Mouse (Mus musculus): Measurements from ENCODE around the gene Mtpn.

The Mtpn gene

DNA sequence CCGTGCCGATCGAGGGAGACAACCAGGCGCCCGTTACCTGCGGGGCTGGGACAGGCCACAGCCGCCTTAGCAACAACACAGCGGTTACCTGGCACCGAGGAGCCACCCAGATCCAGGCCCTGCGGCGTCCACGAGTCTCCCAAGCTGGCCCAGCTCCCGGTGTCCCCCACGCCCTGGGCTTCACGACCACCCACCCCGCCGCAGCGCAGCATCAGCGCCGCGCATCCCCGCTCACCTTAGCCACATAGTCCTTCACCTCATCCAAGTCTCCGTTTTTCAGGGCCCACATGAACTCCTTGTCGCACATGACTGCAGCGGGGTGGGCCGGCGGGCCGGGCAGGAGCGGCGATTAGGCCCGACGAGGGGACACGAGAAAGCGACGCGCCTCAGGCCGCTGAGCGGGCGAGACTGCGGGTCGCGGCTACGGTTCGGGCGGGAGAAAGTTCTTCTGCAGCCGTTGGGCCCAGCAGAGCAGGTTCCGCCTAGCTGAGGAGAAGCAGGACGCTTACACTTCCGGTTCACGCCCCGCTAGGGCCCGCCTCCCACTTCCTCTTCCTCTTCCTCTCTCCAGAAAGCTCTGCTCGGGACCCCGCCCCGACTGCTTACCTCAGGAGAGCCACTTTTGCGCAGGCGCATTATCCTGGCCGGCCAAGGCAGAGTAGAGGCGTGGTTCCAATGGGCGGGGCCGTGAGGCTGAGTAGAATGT, at the start of gene Mtpn:
Gene Mtpn (minus strand): TSS at position 585 of the 706 bp plus-strand sequence.
- peak; percentile 99 for DNase-seq (ENCODE audit: low read depth, low spot score)

GRCm38 (mm10) chr6:35568731-35569130, 29.0 kb upstream of the Mtpn start:
- no peak for DNase-seq (ENCODE audit: low read depth, low spot score)

DNA sequence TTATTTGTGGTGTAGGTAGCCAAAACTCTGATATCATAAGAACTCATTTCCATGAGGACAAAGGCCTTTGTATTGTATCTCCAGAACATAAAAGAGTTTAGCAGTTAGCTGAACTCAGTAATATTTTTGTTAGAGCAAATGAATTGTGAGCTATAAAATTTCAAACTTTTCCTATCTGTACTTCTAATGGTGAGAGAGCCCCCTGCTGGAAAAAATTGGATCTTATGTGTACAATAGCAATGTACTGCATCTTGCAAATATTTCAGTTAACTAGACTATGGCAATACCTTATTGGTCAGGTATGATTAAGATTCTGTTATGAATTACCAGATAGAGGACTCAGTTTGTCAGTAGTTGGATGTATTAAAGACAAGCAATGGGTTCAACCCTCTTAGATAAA, 28.1 kb upstream of the Mtpn start:
- peak; percentile 81 for DNase-seq (ENCODE audit: low read depth, low spot score)

GRCm38 (mm10) chr6:35559950-35560349, 20.3 kb upstream of the Mtpn start:
- DNase-seq (ENCODE audit: low read depth, low spot score) = no peak

DNA sequence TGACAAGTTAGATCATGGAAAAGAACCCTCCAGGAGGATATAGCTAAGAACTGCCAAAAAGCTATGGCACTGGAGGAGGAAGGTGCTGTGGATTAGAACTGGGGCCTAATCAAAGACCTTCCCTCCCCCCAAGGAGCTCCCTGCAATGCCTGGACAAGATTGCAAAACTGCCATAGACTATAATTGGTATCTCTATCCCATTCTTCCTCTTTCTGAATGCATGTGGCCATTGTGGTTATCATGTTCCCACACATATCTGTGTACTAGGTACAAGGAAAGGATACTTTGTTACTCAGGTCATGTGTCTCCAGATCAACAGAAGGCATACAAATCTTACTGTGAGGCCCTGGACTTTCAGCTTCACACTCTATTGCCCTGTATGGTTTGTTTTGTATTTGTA, 4.7 kb upstream of the Mtpn start:
- DNase-seq (ENCODE audit: low read depth, low spot score) = no peak

DNA sequence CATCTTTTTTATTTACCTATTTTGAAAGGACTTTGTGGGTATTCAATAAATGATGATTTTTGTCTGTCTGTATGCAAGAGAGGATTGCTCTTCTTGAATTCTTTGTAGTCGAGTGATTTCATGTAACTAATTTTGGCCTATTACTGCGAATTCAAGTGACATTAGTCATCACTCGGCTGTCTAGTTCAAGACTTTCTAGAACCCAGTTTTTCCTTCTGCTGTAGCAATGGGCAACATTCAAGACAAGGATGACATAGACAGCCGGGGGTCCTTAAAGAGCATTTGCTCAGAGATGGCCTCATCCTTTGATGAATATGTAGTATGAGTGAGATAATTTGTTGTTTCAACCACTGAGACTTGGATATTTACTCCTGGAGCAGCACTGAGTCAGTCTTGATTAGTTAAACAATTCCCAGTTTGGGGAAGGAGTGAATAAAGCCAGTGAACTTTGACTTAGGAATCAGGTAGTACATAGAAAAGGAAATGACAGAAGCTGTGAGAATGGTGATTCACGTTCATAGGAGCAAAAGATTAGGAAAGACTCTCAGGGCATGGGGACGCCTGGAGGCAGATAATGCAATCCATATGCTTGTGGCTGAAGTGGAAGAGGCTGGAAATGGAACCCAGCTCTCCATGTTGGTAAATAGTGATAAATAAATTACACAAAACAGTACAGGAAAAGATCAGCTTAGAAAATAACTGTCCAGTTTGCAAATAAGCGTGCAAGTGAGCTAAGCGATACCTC, 3.1 kb upstream of the Mtpn start:
- no peak for DNase-seq (ENCODE audit: low read depth, low spot score)

- DNase-seq (ENCODE audit: low read depth, low spot score) = no peak
These were observed 689 bp upstream of the Mtpn start for GRCm38 (mm10) chr6:35540377-35540776.

- DNase-seq (ENCODE audit: low read depth, low spot score) = no peak
These were observed 858 bp downstream of the Mtpn start for GRCm38 (mm10) chr6:35538757-35539303.

- no peak for DNase-seq (ENCODE audit: low read depth, low spot score)
These were observed 3.7 kb downstream of the Mtpn start for GRCm38 (mm10) chr6:35536021-35536420.

- peak; percentile 15 for DNase-seq (ENCODE audit: low read depth, low spot score)
These were observed 26.3 kb downstream of the Mtpn start for GRCm38 (mm10) chr6:35513362-35513761.

- DNase-seq (ENCODE audit: low read depth, low spot score) = peak; percentile 71
These were observed 34.9 kb downstream of the Mtpn start for GRCm38 (mm10) chr6:35504781-35505180.

- DNase-seq (ENCODE audit: low read depth, low spot score) = peak; percentile 77
These were observed 36.8 kb downstream of the Mtpn start for GRCm38 (mm10) chr6:35502904-35503303.

DNA sequence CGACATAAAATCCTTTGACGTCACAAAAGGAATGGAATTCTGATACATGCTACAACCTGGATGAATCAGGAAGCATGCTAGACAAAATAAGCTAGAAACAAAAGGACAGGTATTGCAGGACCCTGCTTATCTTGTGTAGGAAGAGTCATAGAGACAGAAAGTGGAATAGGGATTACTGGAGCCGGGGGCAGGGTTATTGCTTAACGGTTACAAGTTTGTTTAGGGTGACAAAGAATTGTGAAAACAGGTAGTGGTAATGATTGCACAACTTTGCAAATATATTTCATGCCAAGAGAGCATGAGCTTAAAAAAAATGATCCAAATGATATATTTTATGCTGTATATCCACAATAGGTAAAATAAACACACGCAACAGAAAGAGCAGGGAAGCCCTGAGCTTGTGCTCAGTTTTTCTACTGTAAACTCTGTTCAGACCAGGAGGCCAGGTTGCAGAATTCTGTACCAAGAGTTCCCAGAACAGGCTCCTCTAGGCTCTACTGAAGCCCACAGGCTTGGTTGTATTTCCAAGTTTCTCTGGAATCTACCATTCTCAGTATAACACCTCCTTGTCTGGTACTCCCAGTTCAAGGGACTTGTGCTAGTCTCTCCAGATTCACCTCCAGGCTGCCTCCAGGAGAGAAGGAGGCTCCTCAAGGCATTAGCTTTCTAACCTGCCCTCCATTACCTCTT, 39.6 kb downstream of the Mtpn start:
- no peak for DNase-seq (ENCODE audit: low read depth, low spot score)

GRCm38 (mm10) chr6:35497406-35497805, 42.3 kb downstream of the Mtpn start:
- peak; percentile 67 for DNase-seq (ENCODE audit: low read depth, low spot score)

GRCm38 (mm10) chr6:35493851-35494250, 45.8 kb downstream of the Mtpn start:
- DNase-seq (ENCODE audit: low read depth, low spot score) = no peak

DNA sequence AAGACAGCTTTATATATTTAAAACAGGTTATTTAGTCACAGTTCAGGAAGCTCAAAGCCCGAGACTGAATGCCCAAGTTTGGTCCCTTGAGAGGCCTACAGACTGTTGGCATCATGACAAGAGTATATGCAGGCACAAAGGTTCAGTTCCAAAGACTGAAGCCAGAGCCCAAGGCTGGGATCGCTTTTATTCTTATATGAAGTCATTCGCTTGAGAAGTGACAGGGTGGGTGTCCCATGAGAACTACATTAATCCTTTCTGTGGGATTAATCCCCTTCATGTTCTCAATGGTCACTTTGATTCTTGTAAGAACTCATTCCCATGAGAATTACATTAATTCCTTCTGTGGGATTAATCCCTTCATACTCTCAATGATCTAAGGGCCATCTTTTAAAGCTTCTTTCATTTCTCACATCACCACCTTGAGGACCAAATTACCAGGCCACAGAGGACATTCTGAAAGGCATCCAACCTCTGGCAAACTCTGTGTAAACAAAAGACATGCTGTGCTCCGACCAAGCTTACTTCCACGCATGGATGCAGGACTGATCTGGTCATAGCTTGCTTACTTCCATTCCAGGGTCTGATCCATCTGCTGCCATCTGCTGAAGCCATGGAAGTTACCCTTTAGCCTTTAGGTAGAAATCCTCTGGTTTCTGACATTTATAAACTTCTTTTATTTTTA, 59.9 kb downstream of the Mtpn start:
- no peak for DNase-seq (ENCODE audit: low read depth, low spot score)

GRCm38 (mm10) chr6:35476830-35477229, 62.9 kb downstream of the Mtpn start:
- no peak for DNase-seq (ENCODE audit: low read depth, low spot score)

GRCm38 (mm10) chr6:35463450-35464395, 76.0 kb downstream of the Mtpn start:
- peak; percentile 42 for DNase-seq (ENCODE audit: low read depth, low spot score)

DNA sequence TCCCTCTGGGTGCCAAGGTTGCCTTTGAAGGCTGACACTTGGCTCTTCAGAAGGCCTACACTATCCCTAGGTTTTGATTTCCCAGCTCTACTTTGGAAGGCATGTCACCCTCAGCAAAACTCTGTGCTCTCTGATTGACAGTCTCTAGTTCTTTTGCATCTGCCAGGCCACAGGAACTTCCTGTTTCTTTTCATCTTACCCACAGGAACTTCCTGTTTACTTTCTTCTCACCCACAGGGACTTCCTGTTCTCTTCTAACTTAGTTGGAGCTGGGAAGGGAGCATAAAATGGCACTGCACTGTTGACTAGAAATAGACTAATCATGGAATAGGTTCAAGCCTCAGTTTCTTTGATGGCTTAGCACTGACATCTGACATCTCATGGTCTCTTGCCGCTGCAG, 77.2 kb downstream of the Mtpn start:
- no peak for DNase-seq (ENCODE audit: low read depth, low spot score)

Measured in brain, adult 2 months (tissue).